ENCODE assay signal across 8 mouse cellular contexts in genomic region chr2:124089813-124090230, GRCm38 (mm10). TPM values are rescaled to one million over a fixed set of nuclear protein-coding genes. Genes with fewer than 3 reads are reported as not detected.
DNase-seq lines count a peak whose midpoint lies in the region; ATAC-seq lines count a peak whose summit lies in the region.

Gene Sema6d (plus strand): TSS chr2:124089969.

- no peaks in the 10 kb centered on the region for H3K9me3 ChIP-seq in forebrain, embryonic 15.5 days
- no peaks in the 10 kb centered on the region for H3K9me3 ChIP-seq in hindbrain, embryonic 13.5 days
- no peaks in the 10 kb centered on the region for H3K9me3 ChIP-seq in limb, embryonic 11.5 days (ENCODE audit: control insufficient read depth, low read length)
- no peaks in the 10 kb centered on the region for H3K9me3 ChIP-seq in midbrain, embryonic 16.5 days (replicated peaks; ENCODE audit: control insufficient read depth, low read length, poor library complexity, severe bottlenecking)

- peak within 1 kb of the TSS; percentile 75 for H3K4me3 ChIP-seq in forebrain, embryonic 15.5 days
- peak within 1 kb of the TSS; percentile 68 for H3K4me3 ChIP-seq in hindbrain, embryonic 13.5 days
- peak within 1 kb of the TSS; percentile 28 for H3K4me3 ChIP-seq in limb, embryonic 11.5 days (ENCODE audit: low read depth, low read length)
- peak within 1 kb of the TSS; percentile 83 for H3K4me3 ChIP-seq in midbrain, embryonic 16.5 days (ENCODE audit: low read depth, low read length)

- H3K9ac ChIP-seq in forebrain, embryonic 15.5 days (replicated peaks): peak within 1 kb of the TSS; percentile 73
- H3K9ac ChIP-seq in hindbrain, embryonic 13.5 days: peak within 1 kb of the TSS; percentile 85
- H3K9ac ChIP-seq in limb, embryonic 11.5 days (ENCODE audit: low read length): no peak within 1 kb of the TSS
- peak within 1 kb of the TSS; percentile 90 for H3K9ac ChIP-seq in midbrain, embryonic 16.5 days (ENCODE audit: low read depth, low read length)

- peak; percentile 3 for DNase-seq in adrenal gland, adult 2 months
- DNase-seq in adrenal gland, adult 8-10 months: no peak
- DNase-seq in R1 (ENCODE audit: low read depth, low spot score): peak; percentile 19
- peak; percentile 51 for DNase-seq in limb, embryonic 11.5 days (ENCODE audit: low spot score)

- no peaks in the 10 kb centered on the region for H3K27me3 ChIP-seq in forebrain, embryonic 15.5 days
- peaks cover 21% of the 10 kb centered on the region for H3K27me3 ChIP-seq in hindbrain, embryonic 13.5 days
- peaks cover 31% of the 10 kb centered on the region for H3K27me3 ChIP-seq in limb, embryonic 11.5 days (ENCODE audit: control insufficient read depth, insufficient read depth, low read length)
- H3K27me3 ChIP-seq in midbrain, embryonic 16.5 days (ENCODE audit: control insufficient read depth, insufficient read depth, low read depth, low read length): no peaks in the 10 kb centered on the region

- peak within 1 kb of the TSS; percentile 49 for H3K27ac ChIP-seq in forebrain, embryonic 15.5 days (replicated peaks)
- peak within 1 kb of the TSS; percentile 77 for H3K27ac ChIP-seq in hindbrain, embryonic 13.5 days
- no peak within 1 kb of the TSS for H3K27ac ChIP-seq in limb, embryonic 11.5 days (replicated peaks; ENCODE audit: low read depth, low read length)
- H3K27ac ChIP-seq in midbrain, embryonic 16.5 days (ENCODE audit: low read length): peak within 1 kb of the TSS; percentile 81

- H3K4me1 ChIP-seq in forebrain, embryonic 15.5 days: peaks cover 22% of the 10 kb centered on the region
- peaks cover 9% of the 10 kb centered on the region; the same call in 1 of the 2 replicates for H3K4me1 ChIP-seq in hindbrain, embryonic 13.5 days (replicated peaks)
- peaks cover 5% of the 10 kb centered on the region; the same call in 1 of the 2 replicates for H3K4me1 ChIP-seq in limb, embryonic 11.5 days (ENCODE audit: control insufficient read depth, insufficient read depth, low read length)
- H3K4me1 ChIP-seq in midbrain, embryonic 16.5 days (ENCODE audit: control insufficient read depth, insufficient read depth, low read length): peaks cover 2% of the 10 kb centered on the region; the same call in 1 of the 2 replicates

- 2% methylated on average over 28 of the region's 29 CpGs for WGBS in forebrain, embryonic 15.5 days
- 2% methylated on average over 28 of the region's 29 CpGs for WGBS in hindbrain, embryonic 13.5 days
- WGBS in limb, embryonic 11.5 days: 2% methylated on average over 28 of the region's 29 CpGs
- WGBS in midbrain, embryonic 16.5 days: 2% methylated on average over 29 of the region's 29 CpGs

- no peaks in the 10 kb centered on the region for H3K36me3 ChIP-seq in forebrain, embryonic 15.5 days
- no peaks in the 10 kb centered on the region for H3K36me3 ChIP-seq in hindbrain, embryonic 13.5 days
- H3K36me3 ChIP-seq in limb, embryonic 11.5 days (ENCODE audit: control insufficient read depth, insufficient read depth, low read length): no peaks in the 10 kb centered on the region
- H3K36me3 ChIP-seq in midbrain, embryonic 16.5 days (ENCODE audit: control insufficient read depth, insufficient read depth, low read length): no peaks in the 10 kb centered on the region

- peak within 1 kb of the TSS; percentile 97 for H3K4me2 ChIP-seq in forebrain, embryonic 15.5 days (replicated peaks)
- peak within 1 kb of the TSS; percentile 91 for H3K4me2 ChIP-seq in hindbrain, embryonic 13.5 days
- H3K4me2 ChIP-seq in limb, embryonic 11.5 days (ENCODE audit: low read depth, severe bottlenecking): peak within 1 kb of the TSS; percentile 87
- peak within 1 kb of the TSS; percentile 79 for H3K4me2 ChIP-seq in midbrain, embryonic 16.5 days (ENCODE audit: low read length)

- peak; percentile 80 for ATAC-seq in forebrain, embryonic 15.5 days (replicated peaks)
- peak; percentile 84 for ATAC-seq in hindbrain, embryonic 13.5 days (ENCODE audit: low FRiP score)
- ATAC-seq in limb, embryonic 11.5 days (ENCODE audit: insufficient number of reproducible peaks, low FRiP score, low TSS enrichment, low read depth): peak; percentile 71
- peak; percentile 81 for ATAC-seq in midbrain, embryonic 16.5 days
- ATAC-seq in erythroblast, adult 5-6 weeks (replicated peaks; ENCODE audit: low FRiP score, poor library complexity, severe bottlenecking): no peak

RNA-seq across cellular contexts. Expression of gene Sema6d, which starts in this region (rescaled TPM):
- 1 to 10 TPM; 7.6 to 9.3 TPM for total RNA-seq in adrenal gland, adult 2 months (2021)
- polyA plus RNA-seq in adrenal gland, adult 2 months (2012; rRNA removed): 6.1 and 9.0 TPM in 2 replicates
- 10 to 100 TPM in 2 of 4 experiments, 1 to 10 TPM in 2; 5.1 to 12.7 (median 10.7) TPM for total RNA-seq in adrenal gland, adult 8-10 months (2022)
- 28.7 and 31.0 TPM in 2 replicates for polyA plus RNA-seq in forebrain, embryonic 15.5 days (2015; fragmentation: Nextera tagmentation; extraction: Ambion mirVana)
- 33.7 and 35.6 TPM in 2 replicates for polyA plus RNA-seq in hindbrain, embryonic 13.5 days (2015; fragmentation: Nextera tagmentation; extraction: Ambion mirVana)
- 6.2 and 6.8 TPM in 2 replicates for polyA plus RNA-seq in limb, embryonic 11.5 days (2014; fragmentation: Nextera tagmentation; extraction: Ambion mirVana)
- polyA plus RNA-seq in midbrain, embryonic 16.5 days (2015; fragmentation: Nextera tagmentation; extraction: Ambion mirVana): 31.8 and 35.0 TPM in 2 replicates
- total RNA-seq in erythroblast, adult 5-6 weeks (2015; ENCODE audit: low replicate concordance): 0.63 and 0.96 TPM in 2 replicates
- 0.84 and 0.85 TPM in 2 replicates for total RNA-seq in erythroblast, adult 5-6 weeks (2017; ENCODE audit: low replicate concordance)

Comparison
In these comparisons a context has a peak if more than half of its experiments do, and no peak if none do; other contexts are left out.
1. H3K4me3 ChIP-seq: peak in every context shown above with its lines; median percentile 83 in midbrain, embryonic 16.5 days; 75 in forebrain, embryonic 15.5 days; 68 in hindbrain, embryonic 13.5 days; 28 in limb, embryonic 11.5 days.